Mouse (Mus musculus): ENCODE results near the gene Pgm5. TPM values are rescaled to one million over a fixed set of nuclear protein-coding genes. Genes with fewer than 3 reads are reported as not detected.

Gene Pgm5
- total RNA-seq, 2 experiments from 2014 or later, result 15.8 to 24.1 TPM

DNA sequence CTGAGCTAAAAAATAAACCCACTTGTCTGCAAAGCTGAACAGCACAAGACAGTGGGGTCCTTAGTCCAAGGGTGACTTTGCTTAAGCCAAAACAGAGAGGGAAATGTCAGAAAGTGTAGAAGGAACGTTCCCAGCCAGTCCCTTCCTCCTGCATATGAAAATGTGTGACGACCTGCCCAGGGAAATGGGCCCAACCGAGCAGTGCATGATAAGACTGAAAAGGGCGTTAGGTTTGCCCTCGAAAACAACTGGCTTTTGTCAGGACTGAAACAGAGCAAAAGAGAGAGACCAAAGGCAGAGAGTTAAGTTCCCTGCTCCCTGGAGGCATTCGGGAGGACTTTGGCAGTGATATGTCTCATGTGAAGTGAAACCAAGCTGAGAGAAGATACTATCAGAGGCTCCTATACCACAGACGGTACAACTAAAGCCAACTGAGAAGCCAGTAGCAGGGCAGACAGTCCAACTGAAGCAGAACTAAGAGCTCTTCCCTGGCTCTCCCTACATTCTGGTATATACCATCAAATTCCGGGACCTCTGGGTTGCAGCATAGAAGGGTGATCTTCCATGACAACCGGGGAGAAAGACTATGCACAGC lies 68.0 kb downstream of the Pgm5 start:
- no peak for DNase-seq
- intact Hi-C loops (cut with DNase I; ENCODE audit: low total_unique reads), result no loop called here

GRCm38 (mm10) chr19:24792876-24793275 lies 68.8 kb downstream of the Pgm5 start:
- intact Hi-C loops (cut with DNase I; ENCODE audit: low total_unique reads), result no loop called here
- no peak for DNase-seq

DNA sequence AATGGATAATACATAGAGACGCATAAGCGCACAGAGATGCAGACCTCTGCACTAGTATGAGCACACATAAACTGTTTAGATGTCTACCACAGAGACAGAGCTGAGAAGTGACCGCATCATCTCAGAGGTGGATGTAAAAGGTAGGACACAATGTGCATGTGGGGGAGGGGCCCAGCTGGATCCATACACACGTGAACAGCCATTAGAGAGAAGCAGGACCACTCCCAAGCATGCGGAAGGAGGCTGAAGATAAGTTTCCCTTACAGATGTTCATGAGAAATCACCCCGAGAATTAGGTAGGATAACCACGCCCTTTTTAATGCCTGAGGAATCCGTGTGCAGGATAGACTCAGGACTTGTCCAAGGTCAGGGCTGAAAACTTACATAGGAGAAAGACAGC lies 75.8 kb downstream of the Pgm5 start:
- intact Hi-C loops (cut with DNase I; ENCODE audit: low total_unique reads), result no loop called here
- DNase-seq, result no peak

- intact Hi-C loops (cut with DNase I; ENCODE audit: low total_unique reads), result no loop called here
These were observed 76.5 kb downstream of the Pgm5 start for GRCm38 (mm10) chr19:24785056-24785675.

GRCm38 (mm10) chr19:24783736-24784135 lies 77.9 kb downstream of the Pgm5 start:
- intact Hi-C loops (cut with DNase I; ENCODE audit: low total_unique reads), result no loop called here
- no peak for DNase-seq

More at GRCm38 (mm10) chr19:24785056-24785675, 76.5 kb downstream of the Pgm5 start:
- no peak for DNase-seq

DNA sequence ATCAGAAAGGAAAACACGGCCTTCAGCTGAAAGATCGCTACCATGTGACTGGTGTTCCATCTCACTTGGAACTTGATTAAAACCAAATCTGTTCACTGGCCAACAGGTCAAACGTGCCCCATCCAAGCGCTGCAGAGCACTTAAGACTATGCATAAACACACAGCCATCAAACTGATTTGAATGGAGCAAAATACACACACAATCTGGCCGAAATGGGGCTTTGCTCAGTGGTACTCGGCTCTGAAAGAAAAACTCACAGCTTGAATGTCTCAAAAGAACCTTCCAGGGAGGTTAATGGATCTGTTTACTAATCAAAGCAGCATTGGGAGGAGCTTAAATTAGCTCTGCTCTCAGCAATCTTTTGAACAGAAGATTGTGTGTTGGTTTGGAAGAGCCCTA lies 81.7 kb downstream of the Pgm5 start:
- DNase-seq, result no peak

DNA sequence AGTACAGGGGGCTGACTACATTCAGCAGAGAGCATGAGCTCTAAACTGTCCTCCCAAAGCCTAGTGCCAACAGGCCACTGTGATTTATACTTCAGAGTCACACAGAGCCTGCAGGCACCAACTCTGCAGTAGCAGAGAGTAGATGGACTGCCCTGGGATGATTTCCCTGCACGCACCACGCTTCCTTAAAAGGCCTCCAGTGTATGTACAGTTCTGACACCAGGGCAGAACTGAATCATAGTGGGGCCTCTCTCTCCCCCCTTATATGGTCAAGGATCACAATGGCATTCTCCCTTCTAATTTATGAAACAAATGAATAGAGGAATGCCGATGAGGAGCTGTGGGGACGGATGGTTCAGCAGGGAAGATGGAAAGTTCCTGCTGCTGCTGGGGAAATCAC lies 91.3 kb downstream of the Pgm5 start:
- no peak for DNase-seq
- intact Hi-C loops (cut with DNase I; ENCODE audit: low total_unique reads), result no loop called here

More for the DNA sequence above, 81.7 kb downstream of the Pgm5 start:
- intact Hi-C loops (cut with DNase I; ENCODE audit: low total_unique reads), result no loop called here

DNA sequence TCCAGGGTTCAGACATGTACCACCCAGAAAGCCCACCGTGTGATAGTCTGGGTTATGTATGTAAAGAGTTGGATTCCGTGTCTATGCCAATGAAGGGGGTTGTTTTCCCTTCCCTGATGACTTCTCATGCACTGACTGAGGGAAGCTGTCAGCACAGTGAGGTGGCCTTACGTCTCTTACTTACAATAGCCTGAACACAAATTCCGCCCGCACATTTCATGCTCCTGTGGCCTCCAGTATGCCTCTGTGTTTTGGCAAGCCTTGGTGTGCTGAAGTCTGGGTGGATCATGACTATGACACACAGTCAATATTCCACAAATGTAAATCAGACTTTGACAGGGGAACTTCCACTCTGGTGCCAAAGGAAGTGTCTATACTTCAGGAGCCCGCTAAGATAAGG lies 94.3 kb downstream of the Pgm5 start:
- intact Hi-C loops (cut with DNase I; ENCODE audit: low total_unique reads), result no loop called here
- no peak for DNase-seq

DNA sequence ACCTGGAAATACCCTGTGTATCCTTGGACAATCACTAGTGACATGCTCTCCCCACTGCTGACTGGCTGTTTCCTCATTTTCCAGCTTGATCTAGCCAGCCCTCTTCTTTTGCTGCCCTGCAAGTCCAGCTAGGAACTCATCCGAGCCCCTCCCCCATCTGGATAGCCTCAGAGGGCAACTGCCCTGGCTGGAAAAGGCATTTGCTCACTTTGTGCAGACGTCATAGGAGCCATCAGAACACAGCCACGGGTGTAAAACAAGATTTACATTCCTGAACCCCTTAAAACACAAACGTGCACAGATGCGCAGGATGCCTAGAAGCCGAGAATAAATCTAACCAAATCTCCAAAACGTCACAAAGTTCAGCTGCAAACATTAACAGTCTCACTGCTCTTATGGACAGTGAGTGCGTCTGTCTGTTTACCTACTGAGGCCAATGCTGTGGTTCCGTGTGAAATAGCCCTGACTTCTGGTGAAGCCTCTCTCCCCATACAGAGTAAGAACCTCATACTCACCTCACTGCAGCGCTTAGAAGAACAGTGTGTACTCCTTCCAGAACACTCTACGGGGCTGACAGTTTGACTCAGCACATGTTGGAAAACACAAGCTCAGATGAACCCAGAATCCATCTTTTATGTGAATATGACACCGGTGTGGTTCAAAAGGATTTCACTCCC lies 99.0 kb downstream of the Pgm5 start:
- intact Hi-C loops (cut with DNase I; ENCODE audit: low total_unique reads), result no loop called here
- DNase-seq, result peak; percentile 11

GRCm38 (mm10) chr19:24756627-24757026 lies 105.0 kb downstream of the Pgm5 start:
- intact Hi-C loops (cut with DNase I; ENCODE audit: low total_unique reads), result no loop called here
- no peak for DNase-seq

DNA sequence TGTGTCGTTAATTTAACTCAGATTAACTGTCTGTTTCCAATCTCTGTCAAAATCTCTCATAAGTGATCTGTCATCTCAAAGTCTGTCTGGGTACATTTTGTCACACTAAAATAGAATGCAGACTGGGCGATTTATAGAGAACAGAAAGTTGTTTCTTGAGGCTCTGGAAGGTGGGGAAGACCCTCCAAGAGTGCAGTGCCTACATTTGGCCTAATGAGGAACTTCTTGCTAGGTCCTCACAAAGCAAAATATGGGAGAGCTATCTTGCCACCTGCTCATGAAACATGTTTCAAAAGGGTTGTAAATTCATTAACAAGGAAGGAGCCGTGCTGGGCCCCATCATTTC lies 107.2 kb downstream of the Pgm5 start:
- no peak for DNase-seq
- intact Hi-C loops (cut with DNase I; ENCODE audit: low total_unique reads), result no loop called here

DNA sequence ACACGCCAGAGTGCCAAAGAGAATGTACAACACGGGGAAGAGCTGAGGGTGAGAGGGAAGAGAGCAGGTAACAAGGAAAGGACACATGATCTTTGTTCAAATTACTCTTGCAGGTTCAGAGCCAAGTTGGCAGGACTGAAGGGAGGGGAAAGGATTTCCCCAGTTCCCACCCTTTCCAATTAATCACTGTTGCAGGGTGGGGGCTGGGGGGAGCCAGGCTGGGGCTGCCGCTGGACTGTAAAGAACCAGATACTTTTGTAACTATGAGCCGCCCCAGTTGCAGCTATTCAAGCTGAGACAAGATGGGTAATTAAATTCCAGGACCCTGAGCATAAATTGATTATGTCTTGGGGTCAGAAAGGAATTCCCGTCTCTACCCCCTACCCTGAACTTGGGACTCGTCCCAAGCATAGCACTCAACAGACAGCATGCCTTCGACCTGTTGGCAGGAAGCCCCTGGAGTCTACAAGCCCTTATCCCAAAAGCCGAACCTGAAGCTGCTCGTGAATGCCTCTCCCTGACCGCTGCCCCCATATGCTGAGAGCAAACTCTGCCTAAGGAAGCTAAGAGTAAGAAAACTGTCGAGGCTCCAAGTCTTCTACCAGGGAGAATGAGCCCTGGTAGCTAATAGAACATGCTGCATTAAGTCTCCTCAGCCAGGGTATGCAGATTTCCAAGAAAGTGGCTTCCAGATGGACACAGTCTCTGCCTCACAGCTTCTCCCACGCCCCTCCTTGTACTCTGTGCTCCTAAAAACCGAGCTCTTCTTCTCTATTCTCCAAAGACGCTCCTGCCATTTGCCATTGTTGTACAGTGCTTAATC lies 107.8 kb downstream of the Pgm5 start:
- intact Hi-C loops (cut with DNase I; ENCODE audit: low total_unique reads), result no loop called here
- no peak for DNase-seq

DNA sequence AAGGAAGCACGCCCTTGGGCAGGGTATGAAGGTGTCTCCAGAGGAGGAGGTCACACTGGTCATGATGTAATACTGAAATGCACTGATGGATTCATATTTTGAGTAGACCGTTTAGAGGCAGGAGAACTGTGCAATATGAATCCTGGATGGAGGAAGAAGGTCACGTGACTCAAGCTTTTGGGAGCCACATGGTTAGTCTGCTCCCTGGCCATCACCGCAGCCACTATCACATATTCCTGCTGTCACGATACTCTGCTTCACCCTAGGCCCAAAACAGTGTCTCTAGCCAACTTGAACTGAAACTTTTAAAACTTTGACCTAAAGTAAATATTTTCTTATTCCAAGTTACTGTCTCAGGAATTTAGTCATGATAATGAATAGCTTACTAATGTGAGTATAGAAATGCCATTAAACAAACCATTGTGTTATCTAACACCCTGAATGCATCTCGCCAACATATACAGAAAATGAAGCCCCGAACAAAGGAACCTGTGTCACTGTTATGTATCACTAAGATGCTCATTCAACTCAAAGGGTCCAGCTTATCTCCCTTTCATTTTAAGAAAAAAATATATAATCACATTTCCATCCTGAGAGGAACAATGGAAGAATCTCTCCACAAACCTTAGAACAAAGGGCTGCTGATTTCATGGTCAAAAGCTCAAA lies 108.6 kb downstream of the Pgm5 start:
- intact Hi-C loops (cut with DNase I; ENCODE audit: low total_unique reads), result no loop called here
- no peak for DNase-seq

GRCm38 (mm10) chr19:24746266-24746875 lies 115.3 kb downstream of the Pgm5 start:
- no peak for DNase-seq
- intact Hi-C loops (cut with DNase I; ENCODE audit: low total_unique reads), result no loop called here

GRCm38 (mm10) chr19:24742606-24743005 lies 119.0 kb downstream of the Pgm5 start:
- intact Hi-C loops (cut with DNase I; ENCODE audit: low total_unique reads), result no loop called here

DNA sequence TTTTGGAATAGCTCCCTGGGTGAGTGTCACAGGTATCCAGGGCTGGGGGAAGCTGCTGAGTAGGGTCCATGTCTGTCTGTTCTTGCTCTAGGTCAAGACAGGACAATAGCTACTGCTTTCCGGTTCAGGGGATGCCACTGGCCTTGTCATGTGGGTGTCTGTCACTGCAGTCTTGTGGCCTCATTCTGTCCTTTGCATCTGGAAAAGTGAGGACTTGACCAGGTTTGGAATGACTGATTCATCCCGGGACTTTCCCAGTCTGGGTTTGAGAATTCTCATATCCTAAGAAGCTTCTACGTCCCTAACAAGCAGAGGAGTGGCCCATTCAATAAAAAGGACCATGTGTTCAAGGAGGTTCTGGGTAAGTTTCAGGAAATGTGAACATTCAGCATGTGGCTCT lies 122.9 kb downstream of the Pgm5 start:
- intact Hi-C loops (cut with DNase I; ENCODE audit: low total_unique reads), result no loop called here
- DNase-seq, result no peak

More at GRCm38 (mm10) chr19:24742606-24743005, 119.0 kb downstream of the Pgm5 start:
- DNase-seq, result no peak

- intact Hi-C loops (cut with DNase I; ENCODE audit: low total_unique reads), result no loop called here
These were observed 123.6 kb downstream of the Pgm5 start for GRCm38 (mm10) chr19:24738026-24738425.

GRCm38 (mm10) chr19:24735484-24736128 lies 126.0 kb downstream of the Pgm5 start:
- intact Hi-C loops (cut with DNase I; ENCODE audit: low total_unique reads), result no loop called here
- DNase-seq, result peak; percentile 28

More at GRCm38 (mm10) chr19:24738026-24738425, 123.6 kb downstream of the Pgm5 start:
- DNase-seq, result no peak

GRCm38 (mm10) chr19:24730661-24731060 lies 131.0 kb downstream of the Pgm5 start:
- DNase-seq, result peak; percentile 28
- intact Hi-C loops (cut with DNase I; ENCODE audit: low total_unique reads), result no loop called here
